Mouse (Mus musculus): ENCODE measurements around the gene Hpcal1. TPM values are rescaled to one million over a fixed set of nuclear protein-coding genes. Genes with fewer than 3 reads are reported as not detected.
A peak's percentile ranks its signal among the peaks of the same experiment; 100 is the strongest.
"Not testable (repeated sequence)": the region's sequence is repeated elsewhere in the genome, so short reads cannot be mapped to it uniquely, and the experiment has no call there.

Hpcal1 gene
- total RNA-seq, 1 experiment from 2014 or later, result 26.8 TPM

DNA sequence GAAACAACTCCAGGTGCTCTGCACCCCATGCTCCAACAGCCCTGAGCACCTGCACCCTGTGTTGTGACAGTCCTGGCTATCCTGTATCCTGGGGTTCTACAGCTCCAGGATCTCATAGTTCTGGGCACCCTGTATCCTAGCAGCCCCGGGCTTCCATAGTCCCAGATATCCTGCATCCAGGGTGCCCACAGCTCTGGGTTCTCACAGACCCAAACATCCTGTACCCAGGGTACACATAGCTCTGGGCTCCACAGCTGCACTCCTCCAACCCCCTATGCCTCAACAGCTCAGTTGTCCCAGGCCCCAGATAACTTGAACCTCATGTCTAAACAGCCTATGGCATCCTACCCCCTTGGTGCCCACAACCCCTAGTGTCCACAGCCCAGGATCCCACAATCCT, 49.6 kb downstream of the Hpcal1 start:
- DNase-seq, result no peak

DNA sequence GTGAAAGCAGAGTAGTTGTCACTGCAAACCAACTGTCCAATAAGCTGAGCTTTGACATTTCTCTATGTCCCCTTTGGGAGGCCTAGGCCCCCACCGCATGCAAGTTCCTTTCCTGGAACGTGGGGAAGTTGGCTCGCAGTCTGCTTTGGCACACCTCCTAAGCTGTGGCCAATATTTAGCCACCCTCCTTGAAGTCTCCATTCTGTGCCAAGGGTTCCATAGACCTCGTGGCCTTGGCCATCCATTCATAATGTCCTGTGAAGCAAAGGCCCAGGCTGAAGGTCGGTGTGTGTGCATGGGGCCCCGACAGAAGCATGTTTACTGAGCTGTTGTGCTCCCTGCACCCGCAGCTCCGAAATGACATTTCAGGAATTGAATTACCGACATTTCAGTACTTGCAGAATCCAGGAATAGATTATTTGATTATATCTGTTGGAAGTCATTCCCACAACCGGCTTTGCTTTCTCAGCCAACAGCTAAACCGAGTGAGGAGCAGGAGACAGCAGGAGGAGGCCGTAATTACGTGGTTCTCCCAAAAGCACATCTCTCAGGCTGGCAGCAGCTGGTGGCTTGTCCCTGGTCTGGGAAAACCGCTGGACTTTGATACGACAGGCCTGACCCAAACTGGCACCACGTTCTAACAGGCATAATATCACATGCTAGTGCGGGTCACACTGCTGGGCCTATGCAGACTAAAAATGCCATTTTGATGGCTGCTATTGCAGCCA, 51.1 kb downstream of the Hpcal1 start:
- peak; percentile 83 for DNase-seq

DNA sequence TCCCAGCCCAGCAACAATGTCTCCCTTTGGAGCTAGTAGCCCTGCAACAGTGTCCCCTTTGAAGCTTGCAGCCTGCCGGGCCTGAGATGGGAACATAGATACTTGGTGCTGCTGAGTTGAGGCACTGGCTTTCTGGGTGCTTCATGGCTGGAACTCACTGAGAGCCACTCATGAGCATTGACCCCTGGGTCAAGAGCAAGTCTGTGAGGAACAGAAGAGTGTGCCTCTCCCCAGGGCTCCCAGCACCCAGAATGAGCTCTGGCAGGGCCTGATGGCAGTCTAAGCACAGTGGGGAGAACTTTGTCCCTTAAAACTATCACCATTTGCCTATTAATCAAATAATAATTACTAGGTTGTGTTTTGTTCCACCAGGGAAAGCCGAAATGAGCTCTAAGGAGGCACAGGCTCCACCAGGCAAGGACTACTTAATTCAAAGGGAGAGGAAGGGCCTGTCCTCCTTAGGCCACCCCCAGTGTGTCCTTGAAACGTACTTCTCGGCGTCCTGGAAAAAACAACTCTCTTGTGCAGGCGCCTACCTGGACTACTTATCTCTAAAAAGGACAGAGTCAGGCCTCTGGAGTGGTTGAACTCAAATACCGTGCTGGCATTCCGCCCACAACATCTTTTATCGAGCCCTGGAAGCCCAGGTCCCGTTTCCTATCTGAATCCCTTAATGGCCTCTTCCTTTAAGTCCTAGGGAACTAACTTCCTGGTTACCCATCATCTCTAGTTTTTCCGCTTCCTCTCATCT, 52.1 kb downstream of the Hpcal1 start:
- DNase-seq, result peak; percentile 29

DNA sequence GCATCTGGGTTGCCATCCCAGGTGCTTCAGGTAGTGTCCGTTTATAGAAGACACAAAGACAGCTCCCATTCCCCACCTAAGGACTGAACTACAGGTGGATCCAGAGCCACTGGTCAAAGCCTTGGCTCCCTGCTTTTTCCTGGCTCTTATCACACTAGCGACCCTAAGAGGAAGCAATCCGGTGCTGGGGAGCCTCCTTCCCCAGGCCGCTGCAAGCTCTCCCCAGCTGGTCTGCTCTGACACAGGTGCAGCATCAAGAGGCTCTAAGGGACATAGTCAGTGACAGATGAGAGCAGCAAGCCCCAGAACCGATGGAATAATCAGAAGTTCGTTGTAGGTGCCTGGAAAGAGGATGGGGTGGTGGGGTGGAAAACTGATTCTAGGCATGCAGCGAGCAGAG, 54.8 kb downstream of the Hpcal1 start:
- no peak for DNase-seq

DNA sequence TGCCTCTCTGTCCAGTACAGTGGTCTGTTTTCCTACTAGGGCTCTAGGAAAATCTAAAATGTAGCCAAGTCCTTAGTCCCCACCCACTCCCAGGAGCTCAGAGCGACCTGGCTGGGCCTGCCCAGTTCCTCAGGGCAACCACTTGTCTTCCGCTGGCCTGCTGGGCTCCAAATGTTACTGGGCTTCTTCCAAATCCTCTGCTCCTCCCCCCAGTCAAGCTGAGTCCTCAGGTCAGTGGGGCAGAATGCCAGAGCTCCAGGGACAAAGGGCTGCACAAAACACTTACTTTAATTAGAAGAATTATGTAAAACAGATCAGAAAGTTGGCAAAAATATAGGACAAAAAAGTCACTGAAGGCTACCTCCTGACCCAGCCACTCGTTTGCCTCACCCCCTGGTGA, 56.1 kb downstream of the Hpcal1 start:
- DNase-seq, result peak; percentile 90

DNA sequence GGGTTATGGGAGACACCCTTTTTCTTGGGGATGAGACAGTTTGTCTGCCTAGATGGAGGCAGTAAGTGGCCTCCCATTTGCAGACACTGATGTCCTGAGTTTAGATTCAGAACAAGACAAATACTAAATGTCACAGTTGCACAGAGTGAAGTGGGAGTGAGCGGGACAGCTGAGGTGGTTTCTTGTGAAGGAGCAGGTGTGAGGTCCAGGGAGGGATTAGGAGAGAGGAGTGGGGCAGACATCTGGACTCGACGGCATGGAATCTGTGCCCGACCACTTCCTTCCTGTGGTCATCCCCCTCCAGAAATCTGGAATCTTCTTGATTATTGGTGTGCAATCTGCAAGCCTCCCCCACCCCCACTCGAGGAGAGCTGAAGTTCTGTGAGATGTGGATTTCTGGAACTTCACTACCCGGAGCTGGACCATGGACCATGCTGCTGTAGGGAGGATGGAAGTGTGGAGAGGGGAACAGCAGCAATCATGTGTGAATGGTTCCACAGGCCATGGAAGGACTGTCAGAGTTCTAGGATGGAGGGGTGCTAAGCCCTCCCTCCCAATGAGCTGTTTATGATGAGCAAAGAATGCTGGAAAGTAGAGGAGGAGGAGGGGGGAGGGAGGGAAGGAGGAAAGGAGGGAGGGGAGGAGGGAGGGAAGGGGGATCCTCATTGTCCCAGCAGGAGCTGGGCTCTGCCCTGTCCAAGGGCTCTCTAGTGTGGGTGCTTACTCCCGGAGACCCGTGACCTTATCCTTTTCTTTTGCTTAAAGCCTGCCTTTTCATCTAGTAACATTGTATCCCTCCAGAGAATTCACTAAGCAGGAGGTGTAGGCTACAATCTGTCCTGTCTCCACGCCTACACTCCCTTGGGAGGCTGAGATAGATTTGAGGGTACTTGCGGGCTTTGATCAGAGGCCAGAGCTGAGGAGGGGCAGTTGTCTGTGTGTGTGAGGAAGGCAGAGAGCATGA, 56.8 kb downstream of the Hpcal1 start:
- DNase-seq, result peak; percentile 31

GRCm38 (mm10) chr12:17748155-17748529, 57.5 kb downstream of the Hpcal1 start:
- DNase-seq, result no peak

- no peak for DNase-seq
Observed at GRCm38 (mm10) chr12:17749784-17750183, 59.1 kb downstream of the Hpcal1 start.

DNA sequence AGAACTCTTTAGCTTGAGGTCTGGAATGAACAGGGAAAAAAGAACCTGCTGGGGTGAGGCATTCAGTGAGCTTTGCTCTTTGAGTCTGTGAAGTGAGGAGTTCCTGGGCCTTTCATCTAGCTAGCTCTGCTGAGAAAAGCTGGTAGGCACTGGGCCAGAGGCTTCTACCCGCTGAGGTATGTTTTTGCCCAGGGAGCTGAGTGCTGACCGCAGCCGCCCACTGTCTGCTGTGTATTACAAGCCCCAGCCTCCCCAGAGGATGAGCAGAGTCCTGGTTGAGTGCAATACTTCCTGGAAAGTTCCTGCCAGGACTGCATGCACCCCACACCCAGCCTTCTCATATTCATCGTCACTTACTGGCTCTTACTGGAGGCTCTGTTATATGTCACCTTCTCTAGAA, 59.8 kb downstream of the Hpcal1 start:
- peak; percentile 60 for DNase-seq

DNA sequence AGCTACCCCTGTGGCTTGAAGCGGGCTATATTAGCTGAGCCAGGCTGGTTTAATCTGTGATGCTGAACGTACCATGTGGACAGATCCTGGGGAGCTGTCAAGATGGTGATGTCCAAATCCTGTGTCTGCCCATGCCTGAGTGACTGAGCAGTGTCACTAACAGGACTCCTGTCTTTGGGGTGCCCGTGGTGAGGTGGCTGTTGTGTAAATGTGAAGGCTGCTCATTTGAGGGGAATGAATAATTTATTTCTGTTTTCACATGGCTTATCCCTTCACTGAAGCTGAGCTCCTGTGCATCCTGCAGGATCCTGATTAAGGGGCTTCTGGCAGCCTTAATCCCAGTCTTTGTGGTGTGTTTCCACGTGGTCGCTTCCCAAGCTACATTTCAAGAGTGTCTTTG, 62.2 kb downstream of the Hpcal1 start:
- DNase-seq, result no peak

GRCm38 (mm10) chr12:17754771-17755170, 64.1 kb downstream of the Hpcal1 start:
- DNase-seq, result no peak

- DNase-seq, result no peak
Observed at GRCm38 (mm10) chr12:17756891-17757290, 66.2 kb downstream of the Hpcal1 start.

DNA sequence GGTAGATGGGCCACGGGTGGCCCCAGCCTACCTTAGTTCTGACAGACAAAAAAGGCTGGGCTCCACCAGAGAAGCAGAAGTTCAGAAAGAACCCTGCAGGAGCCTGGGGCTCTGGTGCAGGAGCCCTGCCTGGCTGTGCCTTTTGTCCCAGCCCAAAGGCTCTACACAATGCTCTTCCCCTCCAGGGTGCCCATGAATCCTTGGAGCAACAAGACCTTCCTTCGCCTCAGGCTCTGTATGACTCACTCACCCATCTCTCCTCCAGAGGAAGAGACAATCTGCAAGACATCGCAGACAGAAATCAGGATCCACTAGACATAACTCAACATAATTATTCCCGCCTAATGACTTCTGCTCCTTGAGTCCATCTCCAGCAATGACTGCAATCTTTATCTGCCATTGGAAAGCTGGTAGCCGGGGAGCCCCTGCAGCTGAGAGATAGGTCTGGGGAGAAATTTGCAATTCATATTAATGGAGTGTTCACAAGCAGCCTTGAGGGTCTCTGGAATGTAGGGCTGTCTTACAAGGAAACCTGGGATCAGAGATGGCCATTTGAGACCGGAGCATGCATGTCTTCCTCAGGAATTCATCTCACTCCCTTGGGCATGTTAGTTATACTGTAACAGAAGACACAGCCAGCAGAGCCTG, 71.8 kb downstream of the Hpcal1 start:
- DNase-seq, result no peak

- no peak for DNase-seq
Observed at GRCm38 (mm10) chr12:17763054-17763453, 72.4 kb downstream of the Hpcal1 start.

- no peak for DNase-seq
Observed at GRCm38 (mm10) chr12:17764005-17764404, 73.3 kb downstream of the Hpcal1 start.

- not testable (repeated sequence) for DNase-seq
Observed at GRCm38 (mm10) chr12:17767567-17767966, 76.9 kb downstream of the Hpcal1 start.

DNA sequence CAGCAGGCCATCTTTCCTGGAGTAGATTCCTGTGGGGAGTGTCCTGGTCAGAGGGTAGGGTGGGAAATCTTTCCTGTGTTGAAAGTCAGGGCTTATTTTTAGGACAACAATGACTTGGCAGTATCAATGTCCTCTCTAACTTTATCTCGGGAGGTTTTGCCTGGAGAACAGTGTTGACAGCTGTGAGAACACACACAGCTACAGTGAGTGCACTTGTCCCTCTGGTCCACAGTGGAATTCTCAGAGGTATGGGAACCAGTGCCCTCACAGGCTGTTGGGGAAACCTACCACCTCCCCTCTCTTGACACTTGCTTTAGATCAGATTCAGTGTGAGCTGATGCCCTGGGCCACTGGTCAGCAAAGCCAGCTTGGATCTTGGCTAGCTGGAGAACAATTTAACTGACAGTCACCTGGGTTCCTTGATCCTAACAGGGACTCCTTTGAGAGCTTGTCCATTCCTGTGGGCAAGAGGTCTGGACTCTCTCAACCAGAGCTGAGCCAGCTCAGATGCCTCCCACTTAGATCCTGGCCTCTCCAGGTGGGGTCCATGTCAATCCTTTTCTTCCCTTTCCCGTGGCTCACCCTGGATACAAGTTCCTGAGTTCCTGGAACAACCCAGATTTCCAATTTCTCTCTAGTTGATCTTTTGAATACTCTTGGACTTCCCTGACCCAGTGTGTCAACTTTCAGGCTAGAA, 79.0 kb downstream of the Hpcal1 start:
- DNase-seq, result no peak

- DNase-seq, result peak; percentile 17
Observed at GRCm38 (mm10) chr12:17770538-17770937, 79.9 kb downstream of the Hpcal1 start.

GRCm38 (mm10) chr12:17773721-17774120, 83.1 kb downstream of the Hpcal1 start:
- DNase-seq, result peak; percentile 79

- not testable (repeated sequence) for DNase-seq
Observed at GRCm38 (mm10) chr12:17774842-17775241, 84.2 kb downstream of the Hpcal1 start.

DNA sequence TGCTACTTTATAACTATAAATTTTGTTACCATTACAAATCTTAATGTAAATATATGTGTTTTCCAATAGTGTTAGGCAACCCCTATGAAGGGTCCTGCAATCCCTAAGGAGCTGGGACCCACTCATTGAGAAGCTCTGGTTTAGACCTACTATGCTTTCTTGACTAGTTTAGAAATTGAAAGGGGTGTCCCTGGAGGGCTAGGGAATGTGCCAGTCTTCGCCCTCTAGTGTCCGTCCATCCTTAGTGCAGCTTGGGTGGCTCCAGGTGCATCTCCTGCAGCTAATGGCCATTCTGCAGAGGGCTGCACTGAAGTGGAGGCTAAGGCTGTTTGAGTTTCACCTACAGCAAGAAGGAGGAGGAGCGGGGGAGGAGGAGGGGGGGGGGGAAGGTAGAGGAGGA, 87.7 kb downstream of the Hpcal1 start:
- peak; percentile 62 for DNase-seq
